Mouse (Mus musculus) thymus, adult 18-20 months (tissue): ENCODE results near the gene Rbm45.
A peak's percentile ranks its signal among the peaks of the same experiment; 100 is the strongest.

Experiments
- DNase-seq, 2 experiments: peaks; one replicate each; pipeline ENCODE4 v3.0.0; 2022; ENCODE audit warnings: mixed read lengths in 2 of 2

Rbm45 gene

DNA sequence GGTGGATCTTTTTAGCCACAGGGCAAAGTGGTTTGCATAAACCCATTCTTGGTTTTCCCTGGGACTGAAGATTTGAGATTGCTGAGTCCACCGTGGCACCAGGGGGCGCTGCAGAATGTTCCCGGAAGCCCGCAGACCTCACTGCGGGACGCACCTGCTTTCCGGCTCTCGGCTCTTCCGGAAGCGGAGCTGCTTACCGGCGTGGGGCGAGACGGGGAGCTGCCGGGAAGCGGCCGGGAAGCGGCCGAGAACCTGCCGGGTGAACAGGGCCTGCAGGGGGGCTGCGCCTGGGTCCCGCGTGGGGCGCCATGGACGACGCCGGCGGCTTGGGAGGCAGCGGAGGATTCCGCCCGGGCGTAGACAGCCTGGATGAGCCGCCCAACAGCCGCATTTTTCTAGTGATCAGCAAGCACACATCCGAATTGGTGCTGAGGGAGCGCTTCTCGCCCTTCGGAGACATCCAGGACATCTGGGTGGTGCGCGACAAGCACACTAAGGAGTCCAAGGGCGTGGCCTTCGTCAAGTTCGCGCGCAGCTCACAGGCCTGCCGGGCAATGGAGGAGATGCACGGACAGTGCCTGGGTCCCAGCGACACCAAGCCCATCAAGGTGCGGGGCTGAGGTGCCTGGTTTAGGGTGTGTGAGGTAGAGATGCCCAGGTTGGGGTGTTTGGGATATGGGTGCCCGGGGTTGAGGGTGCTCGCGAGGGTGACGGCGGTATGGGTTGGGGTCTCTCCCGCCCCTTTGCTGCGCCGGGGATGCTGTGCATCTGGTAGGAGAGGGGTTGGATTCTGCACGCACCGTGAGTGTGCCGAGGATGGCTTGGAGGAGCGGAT lies at the start of gene Rbm45:
Gene Rbm45, plus strand, starts transcription at position 164 of the 835 bp plus-strand sequence.
- DNase-seq, result peak; percentile 69 to 77

DNA sequence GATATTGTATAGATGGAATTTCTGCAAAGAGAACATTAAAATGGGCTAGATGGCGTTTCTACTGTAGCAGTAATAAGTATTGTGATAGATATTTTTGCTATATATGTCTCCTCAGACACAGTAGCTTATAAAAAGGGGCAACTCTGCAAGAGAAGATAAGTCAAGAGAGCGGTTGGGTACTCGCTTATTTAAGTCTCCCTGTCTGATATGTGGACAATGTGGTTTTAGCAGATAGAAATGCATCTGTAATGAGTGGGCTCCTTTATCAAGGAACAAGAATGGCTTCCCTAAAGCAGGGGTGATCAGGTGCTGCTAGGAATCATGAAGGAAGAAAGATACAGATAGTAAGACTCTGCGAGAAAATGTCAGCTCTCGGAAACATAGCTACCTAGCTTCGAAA lies 49.4 kb upstream of the Rbm45 start:
- no peak for DNase-seq

DNA sequence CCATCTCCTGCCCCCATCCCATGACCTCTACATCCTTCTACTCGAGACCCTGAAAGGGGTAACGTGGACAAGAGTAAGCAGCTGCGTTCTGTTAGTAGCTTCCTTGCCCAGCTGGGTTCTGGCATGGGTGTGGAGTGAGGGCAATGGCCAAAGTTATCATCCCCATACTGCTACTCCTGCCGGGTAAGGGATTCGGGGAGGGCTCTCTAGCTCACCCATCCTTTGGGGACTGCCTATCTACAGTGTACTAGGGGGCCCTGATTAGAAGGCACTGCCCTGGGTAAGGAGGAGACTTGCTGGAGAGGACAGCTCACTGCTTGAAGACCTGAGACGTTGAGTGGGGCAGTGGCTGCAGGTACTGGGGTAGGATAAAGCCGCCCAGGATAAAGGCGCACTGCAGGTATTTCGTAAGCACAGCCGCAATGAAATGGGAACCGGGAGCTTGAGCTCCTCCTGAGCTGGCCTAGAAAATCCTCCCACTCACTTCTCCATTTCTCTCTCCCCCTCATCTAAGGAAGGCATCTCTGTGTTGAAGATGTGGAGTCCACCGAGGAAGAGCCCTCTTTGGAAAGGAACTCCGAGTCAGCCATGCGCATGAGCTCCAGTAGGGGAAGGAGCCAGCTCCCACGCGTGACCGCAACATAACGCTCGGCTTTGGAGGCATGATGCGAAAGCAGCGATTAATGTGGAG lies 46.5 kb upstream of the Rbm45 start:
- no peak for DNase-seq

DNA sequence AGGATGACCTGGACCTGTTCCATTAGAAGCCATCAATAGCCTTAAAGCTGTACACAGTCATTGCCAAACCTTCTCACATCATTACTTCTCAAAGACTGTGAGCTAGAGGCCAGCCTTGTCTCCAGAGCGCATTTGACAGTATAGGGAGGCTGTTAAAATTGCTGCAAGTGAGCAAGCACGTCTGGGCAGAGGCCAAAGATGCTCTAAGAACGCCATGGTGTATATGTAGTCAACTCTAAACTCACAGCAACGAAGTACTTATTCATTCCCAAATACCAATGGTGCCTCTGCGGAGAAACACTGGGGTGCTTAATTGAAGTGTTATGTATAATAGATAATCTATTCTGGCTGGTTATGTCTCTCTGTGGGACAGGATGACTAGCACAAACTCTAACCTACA lies 45.3 kb upstream of the Rbm45 start:
- no peak for DNase-seq

DNA sequence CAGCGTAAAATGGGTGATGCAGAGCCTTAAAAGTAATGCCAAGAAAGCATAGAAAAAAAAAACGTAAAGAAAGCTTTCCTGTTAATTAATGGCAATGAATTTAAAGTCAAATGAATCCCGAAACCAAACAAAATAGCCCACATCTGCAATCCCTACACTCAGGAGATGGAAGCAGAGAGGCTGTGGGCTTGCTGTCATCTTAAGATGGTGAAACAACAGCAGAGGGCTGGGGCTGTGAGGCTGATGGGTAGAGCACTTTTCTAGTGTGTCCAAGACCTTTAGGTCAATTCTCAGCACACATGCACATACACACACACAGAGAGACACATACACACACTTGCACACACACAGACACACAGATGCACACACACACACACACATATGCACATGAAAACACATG lies 43.6 kb upstream of the Rbm45 start:
- no peak for DNase-seq

DNA sequence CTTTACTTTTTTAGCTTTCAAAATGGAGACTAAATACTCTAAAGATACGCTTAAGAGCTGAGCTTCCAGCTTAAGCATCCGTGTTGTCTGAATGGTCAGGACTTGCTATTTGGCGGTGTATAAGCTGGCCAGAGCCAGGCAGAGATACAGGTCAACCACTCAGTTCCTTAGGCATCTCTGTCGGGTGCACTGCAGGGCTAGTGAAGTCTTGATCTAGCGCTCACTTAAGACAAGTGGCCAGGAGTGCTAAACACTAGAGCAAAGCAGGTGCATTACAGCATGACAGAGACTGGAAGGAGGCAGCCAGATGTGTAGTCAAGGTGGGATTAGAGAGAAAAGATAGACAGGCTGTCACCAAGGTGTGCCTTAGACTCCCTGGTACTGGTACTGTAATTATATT lies 39.7 kb upstream of the Rbm45 start:
- DNase-seq, result no peak

DNA sequence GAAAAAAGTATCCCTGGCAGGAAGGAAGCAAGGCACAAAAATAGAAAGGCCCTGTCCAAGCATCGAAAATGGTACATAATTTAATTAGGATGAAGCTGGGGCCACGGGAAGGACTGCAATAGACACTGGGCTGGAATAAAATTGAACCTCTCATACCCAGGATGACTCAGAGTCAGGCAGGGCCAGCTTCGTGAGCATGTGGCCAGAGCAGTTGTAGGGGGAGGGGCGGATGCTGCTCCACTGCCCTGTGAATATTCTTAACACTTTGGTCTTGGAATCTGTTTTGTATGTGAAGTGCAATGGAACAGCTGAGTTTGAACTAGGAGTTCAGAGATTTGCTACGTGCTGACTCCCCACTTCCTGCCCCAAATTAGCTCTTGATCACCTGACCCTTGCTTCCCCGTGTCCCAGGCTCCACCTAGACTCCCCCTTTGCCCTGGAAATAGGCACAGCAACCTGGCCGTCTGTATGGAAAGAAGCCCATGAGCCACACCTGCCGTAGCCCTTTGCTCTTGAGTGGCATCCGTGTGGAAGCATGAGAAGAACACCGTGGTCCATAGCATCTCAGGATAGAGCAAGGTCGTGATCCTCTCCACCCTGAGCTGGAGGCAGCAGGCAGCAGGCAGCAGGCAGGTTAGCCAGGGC lies 37.5 kb upstream of the Rbm45 start:
- DNase-seq, result no peak

DNA sequence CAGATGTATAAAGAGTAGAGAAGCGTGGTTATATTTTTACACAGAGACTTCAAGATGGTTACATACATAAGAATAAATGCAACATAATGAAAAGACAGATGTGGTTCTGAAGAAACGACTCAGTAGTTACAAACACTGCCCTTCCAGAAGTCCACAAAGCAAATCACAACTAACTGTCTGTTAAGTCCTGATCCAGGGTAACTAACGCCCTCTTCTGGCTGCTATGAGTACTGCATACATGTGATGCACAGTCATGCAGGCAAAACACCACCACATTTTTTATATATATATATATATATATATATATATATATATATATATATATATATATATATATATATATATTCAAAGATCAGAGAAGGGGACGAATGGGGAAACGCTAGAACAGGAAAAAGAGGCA lies 35.2 kb upstream of the Rbm45 start:
- DNase-seq, result no peak

DNA sequence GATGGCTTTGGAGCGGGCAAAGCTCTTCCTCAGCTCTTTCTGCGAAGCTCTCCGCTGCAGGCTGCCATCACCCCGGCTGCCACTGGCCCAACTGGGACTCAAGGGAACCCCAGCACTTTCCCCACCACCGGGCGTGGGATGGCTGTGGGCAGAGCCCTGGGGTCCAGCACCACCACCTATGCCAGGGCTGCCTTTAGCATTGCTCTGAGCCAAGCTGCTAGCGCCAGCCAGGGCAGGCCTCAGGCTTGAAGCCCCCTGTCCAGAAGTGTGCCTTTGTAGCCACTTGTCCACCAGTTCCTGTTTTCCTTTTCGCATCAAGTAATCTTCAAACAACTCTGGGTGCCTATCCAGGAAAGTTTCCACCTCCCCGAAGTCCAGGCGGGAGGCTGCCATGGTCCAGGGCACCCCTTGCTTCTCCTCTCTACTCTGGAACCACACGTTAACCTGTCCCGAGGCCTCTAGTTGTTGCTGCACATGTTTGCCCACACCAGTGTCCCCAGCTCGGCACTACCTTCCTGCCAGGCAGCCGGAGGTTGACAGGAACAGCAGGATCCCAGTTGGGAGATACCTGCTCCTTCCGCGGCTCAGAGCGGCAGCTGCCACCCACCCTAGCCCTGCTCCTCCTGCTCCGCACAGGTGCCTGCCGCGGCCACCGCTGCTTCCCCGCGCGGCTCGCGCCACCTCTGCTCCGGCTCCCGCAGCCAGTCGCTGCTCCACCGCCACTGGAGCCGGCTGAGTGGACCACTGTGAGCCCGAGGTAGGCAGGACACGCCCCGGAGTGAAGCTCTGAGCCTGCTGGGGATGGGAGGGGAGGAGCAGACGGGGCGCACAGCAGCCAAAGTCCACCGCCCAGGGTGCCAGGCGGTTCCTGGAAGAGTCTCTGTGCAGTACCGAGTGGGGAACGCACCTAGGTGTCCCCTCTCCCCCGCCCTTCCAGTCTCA lies 31.3 kb upstream of the Rbm45 start, which contains the start of gene Pde11a:
Gene Pde11a, minus strand, starts transcription at position 560 of the 942 bp plus-strand sequence.
- DNase-seq, result no peak

DNA sequence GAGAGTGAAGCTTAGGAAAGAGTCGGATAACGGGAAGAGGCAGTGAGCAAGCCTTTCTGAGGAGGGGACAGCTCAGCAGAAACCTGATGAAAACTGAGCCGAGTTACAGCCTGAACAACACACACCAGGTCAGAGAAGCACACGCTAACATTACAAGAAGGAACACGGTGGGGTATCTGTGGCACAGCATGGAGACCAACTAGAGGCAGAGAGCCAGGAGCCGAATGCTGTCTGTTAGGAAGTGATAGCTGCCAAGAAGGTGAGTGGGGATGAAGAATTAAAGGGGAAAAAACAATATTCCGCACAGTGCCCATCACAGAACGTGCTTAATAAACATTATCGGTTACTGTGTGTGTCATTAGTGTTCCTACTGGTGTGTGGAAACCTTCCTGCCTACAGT lies 27.6 kb upstream of the Rbm45 start:
- DNase-seq, result no peak

DNA sequence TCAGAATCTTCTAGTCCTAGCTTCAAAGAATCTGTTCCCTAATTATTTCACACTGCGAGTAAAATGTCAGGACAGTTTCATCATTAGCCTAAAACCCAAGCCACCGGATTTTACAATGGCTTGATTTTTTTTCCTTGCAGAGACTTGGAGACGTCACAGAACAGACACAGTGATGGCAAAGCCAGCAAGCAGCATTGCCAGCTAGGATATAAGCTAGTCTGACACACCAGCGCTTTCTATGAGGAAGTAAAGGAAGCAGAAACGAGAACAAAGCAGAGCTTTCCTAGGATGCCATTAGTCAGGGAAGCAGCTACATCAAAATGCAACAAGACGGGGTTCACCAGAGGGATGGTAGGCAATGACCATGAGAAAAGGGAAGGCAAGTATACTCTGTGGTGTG lies 21.9 kb upstream of the Rbm45 start:
- no peak for DNase-seq

DNA sequence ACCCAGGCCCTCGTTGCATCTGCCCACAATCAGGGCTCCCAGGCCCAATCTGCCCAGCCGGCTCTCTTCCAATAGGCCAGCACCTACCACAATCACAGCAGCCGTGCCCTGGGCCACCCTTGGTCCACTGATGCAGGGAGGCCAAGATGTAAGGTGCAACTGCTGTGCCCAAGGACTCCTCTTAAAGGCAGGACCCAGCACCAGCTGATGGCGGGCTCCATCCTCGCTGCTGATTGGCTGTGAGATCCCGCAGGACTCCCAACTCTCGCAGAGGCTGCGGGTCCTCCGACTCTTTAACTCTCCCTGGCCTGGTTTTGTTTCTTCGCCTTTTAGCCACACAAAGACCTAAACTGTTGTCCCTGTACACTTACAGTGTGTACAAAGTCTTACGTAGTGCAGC lies 9.6 kb upstream of the Rbm45 start, which contains the start of gene Cyct:
Gene Cyct, minus strand, starts transcription at position 225 of the 400 bp plus-strand sequence.
- DNase-seq, result no peak

DNA sequence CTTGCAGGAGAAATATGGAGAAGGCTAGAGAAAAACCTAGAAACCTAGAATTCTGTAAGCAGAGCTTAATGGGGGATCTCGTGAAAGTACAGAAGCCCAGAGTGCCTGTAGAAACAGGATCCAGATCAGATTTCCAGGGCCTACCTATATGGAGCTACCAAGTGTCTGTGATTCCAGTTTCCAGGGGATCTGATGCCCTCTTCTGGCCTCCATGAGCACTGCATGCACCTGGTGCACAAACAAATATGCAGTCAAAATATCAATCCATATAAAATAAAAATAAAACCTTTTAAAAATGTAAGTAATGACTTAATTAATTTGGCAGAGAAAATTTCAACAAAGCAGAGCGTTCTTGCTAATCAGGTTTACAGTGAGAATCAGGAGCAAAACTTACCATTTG lies 7.7 kb upstream of the Rbm45 start:
- DNase-seq, result no peak

DNA sequence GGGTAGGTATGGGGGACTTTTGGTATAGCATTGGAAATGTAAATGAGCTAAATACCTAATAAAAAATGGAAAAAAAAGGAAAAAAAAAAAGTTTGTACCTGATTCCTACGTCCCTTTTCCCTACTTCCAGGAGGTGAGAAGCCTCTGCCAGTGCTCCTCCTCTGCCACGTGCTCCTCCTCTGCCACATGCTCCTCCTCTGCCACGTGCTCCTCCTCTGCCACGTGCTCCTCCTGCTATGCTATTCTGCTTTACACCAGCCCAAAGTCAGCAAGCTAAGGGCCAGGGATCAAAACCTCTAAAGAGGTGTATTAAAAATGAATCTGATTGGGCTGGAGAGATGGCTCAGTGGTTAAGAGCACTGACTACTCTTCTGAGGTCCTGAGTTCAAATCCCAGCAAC lies 4.0 kb upstream of the Rbm45 start:
- no peak for DNase-seq

DNA sequence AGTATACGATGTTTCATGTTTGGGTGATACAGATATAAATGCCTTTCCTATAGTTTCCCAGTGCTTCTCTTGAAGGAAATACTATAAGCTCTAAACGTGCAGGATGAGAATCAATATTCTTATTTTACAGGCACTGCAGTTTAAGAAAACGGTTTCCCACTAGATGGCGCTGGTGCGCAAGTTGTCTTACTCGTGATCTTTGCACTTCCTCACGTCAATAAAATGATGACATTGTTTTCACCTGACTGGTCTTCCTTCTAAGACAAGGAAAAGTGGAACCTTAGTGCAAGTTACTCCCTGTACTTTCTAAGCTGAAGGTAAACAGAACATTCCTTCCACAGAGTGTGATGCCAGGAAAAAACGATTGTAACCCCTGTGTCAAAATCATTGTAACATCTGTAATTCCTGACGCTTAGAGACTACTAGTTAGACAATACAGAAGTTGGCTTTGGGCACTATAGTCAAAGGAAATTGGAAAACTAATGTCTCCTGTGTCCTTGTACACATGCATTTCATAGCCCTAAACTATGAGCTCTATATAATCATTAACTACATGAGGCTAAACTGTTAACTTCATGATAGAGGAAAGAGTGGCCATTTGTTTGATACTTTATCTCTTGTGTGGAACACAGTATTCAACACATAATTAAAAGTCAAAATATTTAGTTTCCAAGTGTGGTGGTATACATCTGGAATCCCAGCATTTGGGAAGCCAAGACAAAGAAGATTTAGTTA lies 2.4 kb upstream of the Rbm45 start:
- DNase-seq, result peak; percentile 26 to 31

DNA sequence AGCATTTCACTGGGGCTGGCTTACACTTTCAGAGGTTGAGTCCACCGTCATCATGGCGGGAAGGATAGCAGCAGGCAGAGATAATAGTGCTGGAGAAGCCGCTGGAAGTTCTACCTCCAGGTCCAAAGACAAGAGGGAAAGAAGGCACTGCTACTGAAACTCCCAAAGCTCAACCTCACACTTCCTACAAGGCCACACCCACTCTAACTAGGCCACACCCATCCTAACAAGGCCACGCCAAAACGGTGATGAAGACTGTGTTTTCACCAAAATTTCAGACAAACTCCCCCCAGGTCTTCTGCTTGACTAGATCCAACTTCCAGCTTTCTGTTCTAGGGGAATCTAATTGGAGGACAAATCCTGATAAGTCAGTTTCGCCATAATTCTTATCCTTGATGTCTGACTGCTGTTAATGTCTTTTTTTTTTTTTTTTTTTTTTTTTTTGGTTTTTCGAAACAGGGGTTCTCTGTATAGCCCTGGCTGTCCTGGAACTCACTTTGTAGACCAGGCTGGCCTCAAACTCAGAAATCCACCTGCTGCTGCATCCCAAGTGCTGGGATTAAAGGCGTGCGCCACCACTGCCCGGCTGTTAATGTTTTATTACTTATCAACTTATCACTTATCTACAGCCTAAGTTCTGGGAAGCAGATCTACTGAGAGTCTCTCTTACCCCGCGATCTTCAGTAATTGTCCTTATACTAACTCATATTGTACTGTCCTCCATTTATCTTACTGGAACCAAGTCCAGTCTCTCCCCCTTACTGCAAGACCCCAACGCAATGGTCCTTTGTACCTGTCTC lies 723 bp upstream of the Rbm45 start:
- DNase-seq, result no peak

DNA sequence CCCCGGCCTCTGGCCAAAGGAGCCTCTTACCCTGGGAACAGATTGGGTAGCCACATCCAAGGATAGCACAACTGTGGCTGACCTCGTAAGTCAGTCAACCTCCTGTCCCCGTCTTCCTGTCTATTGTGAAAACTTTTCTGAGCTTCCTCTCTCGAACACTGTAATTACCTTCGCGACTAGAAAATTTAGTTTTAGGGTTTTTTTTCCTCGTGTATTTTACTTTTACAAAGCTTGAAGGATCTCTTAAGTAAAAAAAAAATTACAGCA lies 805 bp downstream of the Rbm45 start:
- no peak for DNase-seq

DNA sequence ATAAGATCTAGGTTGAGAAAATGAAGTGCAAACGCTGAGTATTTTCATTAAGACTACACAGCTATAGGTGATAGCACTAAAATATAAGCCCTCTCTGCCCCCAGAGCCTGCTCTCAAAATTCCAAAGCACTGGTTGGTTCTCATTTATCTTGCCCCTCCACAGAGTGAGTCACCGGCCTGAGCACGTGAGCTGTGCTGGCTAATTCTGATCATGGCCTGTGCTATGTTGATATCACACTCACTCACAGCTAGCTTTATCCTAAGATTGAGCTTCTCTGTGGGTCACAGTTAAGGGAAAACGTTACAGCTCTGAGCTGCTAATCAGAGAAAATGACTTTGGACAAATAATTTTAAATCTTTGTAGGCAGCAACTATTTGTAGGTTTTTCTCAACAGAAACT lies 2.5 kb downstream of the Rbm45 start:
- DNase-seq, result no peak

DNA sequence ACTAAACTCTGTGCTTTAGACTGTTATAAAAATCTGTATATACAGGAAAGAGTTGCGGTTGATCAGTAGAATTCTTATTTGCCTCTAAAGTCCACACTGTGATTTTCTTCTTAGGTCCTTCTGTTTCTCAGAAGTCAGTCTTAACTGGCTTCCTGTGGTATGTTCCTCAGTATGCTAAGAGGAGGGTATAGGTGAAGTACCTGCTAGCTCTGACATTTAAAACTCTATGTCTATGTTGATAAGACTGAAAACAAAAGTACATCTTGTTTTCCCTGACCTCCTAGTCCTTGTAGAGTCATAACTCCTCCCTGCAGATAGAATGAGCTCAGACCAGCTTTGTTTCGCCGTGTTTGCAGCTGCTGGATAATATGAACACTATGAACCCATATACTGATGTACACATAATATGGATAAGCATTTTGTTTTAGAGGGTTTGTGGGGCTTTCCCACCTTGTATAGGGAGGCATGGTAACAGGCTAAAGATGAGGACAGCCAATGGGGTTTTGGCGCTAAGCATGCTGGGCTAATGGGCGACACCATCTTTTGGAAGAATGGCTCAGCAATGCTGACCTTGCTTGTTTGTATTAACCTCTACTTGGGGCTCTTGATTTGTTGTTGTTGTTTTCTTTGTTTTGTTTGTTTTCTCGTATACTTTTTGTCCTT lies 4.9 kb downstream of the Rbm45 start:
- no peak for DNase-seq

DNA sequence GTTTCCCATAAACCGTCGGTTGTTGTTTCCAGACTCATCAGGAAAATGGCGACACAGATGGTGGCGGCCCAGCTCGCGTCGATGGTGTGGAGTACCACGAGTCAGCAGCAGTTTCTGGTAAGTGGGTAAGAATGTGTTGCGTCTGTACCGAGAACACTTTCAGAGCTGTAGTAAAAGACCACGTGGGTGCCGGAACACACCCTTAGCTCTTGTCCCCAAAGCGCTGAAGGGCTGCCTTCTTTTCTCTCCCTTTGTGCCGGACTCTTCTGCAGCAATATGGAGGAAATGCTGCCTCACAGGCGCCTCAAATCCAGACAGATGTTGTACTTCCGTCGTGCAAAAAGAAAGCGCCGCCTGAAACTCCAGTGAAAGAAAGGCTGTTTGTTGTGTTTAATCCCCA lies 8.9 kb downstream of the Rbm45 start:
- no peak for DNase-seq

DNA sequence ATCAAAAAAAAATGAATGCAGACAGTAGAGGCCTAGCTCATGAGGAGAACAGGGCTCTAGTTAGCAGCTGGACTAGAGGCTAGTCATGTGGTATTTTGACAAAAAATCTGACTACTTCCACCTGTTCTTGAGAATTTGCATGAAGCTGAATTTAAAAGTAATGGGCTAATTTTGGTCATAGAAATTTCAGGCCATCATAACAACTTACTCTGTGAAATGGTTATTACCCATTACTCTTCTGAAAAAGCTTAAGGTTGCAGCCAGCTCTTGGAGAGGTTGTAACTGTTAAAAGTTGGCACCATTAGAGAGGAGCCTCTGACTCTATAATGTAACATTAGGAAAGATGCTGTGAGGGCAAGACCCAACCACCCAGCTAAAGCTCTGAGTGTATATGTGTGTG lies 16.7 kb downstream of the Rbm45 start:
- no peak for DNase-seq
